In the genomic region with DNA sequence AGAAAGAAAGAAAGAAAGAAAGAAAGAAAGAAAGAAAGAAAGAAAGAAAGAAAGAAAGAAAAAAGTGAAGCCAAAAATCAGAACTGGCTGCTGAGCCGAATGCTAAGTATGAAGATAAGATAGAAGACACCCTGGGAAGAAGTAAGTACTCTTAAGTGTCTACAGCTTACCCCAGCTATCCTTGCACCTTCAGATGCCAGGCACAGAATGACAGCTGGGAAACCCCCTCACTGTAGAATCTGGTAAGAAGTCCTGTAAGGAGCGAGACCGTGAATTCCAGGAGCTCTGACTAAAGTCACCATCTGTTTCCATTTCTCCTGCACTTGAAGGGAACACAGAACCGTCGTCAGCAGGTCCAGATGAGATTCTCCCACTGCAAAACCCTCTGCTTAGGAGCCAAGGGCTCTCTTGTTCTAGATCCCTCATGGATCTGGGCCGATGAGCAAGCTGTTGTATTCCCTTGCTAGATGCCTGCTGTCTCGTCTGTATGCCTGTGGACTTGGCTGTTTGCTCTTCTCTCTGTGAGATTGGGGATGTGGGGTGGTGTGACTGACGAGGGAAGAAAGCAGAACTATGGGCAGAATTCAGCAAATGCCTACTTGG, we compare ENCODE assay signal across 11 mouse cellular contexts. TPM values are rescaled to one million over a fixed set of nuclear protein-coding genes. Genes with fewer than 3 reads are reported as not detected.
DNase-seq lines count a peak whose midpoint lies in the region.
"Had no signal": no experiment of that assay in that cellular context is flagged by ENCODE, and none has a peak within 500 bp of the region (broad histone marks: within the 10 kb centered on the region; RNA-seq: fewer than 3 reads in every experiment).

No protein-coding gene starts in this region.

- DNase-seq in right cerebral cortex, adult 18-20 months = peak; percentile 79
- no peak for DNase-seq in right cerebral cortex, postnatal 4 days
- DNase-seq in layer of hippocampus, adult 18-20 months (ENCODE audit: low spot score in 2 of 2) = peak; percentile 28 to 47
- peak; percentile 70 to 73 for DNase-seq in left cerebral cortex, adult 9 months (ENCODE audit: low spot score in 2 of 2)
- no peak for DNase-seq in lung, postnatal 14 days
- no peak for DNase-seq in adrenal gland, postnatal 25 days
- DNase-seq in spleen, postnatal 4 days (ENCODE audit: low spot score in 2 of 2) = no peak
- DNase-seq: adrenal gland, postnatal 36 days; lung, postnatal 4 days; thymus, adult 18-20 months had no signal

RNA-seq across cellular contexts. Expression of gene Ptprb, which starts 15.9 kb away (rescaled TPM):
- total RNA-seq in layer of hippocampus, adult 18-20 months (2021) = 10 to 100 TPM; 11.5 to 11.7 TPM
- 32.8 and 42.3 TPM in 2 replicates for total RNA-seq in adrenal gland, postnatal 25 days (2021)
- total RNA-seq: common myeloid progenitor, adult 5-6 weeks had no signal

Comparison
In these comparisons a context has a peak if more than half of its experiments do, and no peak if none do; other contexts are left out.
1. DNase-seq: peak in right cerebral cortex, adult 18-20 months (single experiment), layer of hippocampus, adult 18-20 months (2 of 2) and left cerebral cortex, adult 9 months (2 of 2); none in right cerebral cortex, postnatal 4 days (single experiment), lung, postnatal 14 days (single experiment), adrenal gland, postnatal 25 days (single experiment) and spleen, postnatal 4 days (0 of 2).